Mouse (Mus musculus) testis, adult 2 months (tissue): Measurements from ENCODE around the gene Dhdds. TPM values are rescaled to one million over a fixed set of nuclear protein-coding genes. Genes with fewer than 3 reads are reported as not detected.
"Not testable (repeated sequence)": the region's sequence is repeated elsewhere in the genome, so short reads cannot be mapped to it uniquely, and the experiment has no call there.

Experiments
- H3K27ac ChIP-seq: fragments of 200-500 bp; 2 replicates; pipeline ENCODE4 v1.5.1; 2012; ENCODE audit warnings: low read depth, low read length; ENCODE audit not compliant: control insufficient read depth, insufficient read depth
- H3K27me3 ChIP-seq: fragments of 200-500 bp; 2 replicates; pipeline ENCODE4 v1.6.1; 2012; ENCODE audit warnings: mild to moderate bottlenecking, low read length, moderate library complexity; ENCODE audit not compliant: control insufficient read depth, insufficient read depth
- H3K36me3 ChIP-seq: fragments of 200-500 bp; 2 replicates; pipeline ENCODE4 v1.6.1; 2012; ENCODE audit warnings: mild to moderate bottlenecking, low read length; ENCODE audit not compliant: control insufficient read depth, insufficient read depth
- H3K4me1 ChIP-seq: fragments of 200-500 bp; 2 replicates; pipeline ENCODE4 v1.6.1; 2012; ENCODE audit warnings: low read length; ENCODE audit not compliant: control insufficient read depth, insufficient read depth
- H3K4me3 ChIP-seq: fragments of 200-500 bp; 2 replicates; pipeline ENCODE4 v1.5.1; 2012; ENCODE audit warnings: low read depth, mild to moderate bottlenecking, low read length, moderate library complexity, mixed read lengths; ENCODE audit not compliant: control insufficient read depth
- CTCF ChIP-seq: fragments of 200-500 bp; IDR thresholded peaks from 2 replicates; pipeline ENCODE4 v1.5.1; 2012; ENCODE audit warnings: low read depth, mild to moderate bottlenecking, inconsistent platforms, low read length, moderate library complexity; ENCODE audit not compliant: control insufficient read depth, insufficient read depth, insufficient replicate concordance
- POLR2A ChIP-seq: fragments of 200-500 bp; IDR thresholded peaks from 2 replicates; pipeline ENCODE4 v1.6.1; 2012; ENCODE audit warnings: low read depth, mild to moderate bottlenecking, inconsistent platforms, low read length, moderate library complexity; ENCODE audit not compliant: control insufficient read depth
- polyA plus RNA-seq: library from polyadenylated mRNA; depleted of rRNA; stranded (reverse); fragments of >200 nt; gene quantifications from 2 replicates; pipeline ENCODE4 v1.2.3, GENCODE M21; 2012

Dhdds gene
- polyA plus RNA-seq, 1 experiment = 17.3 TPM

- H3K27me3 ChIP-seq = no peaks in the 10 kb centered on the region
- no peak for TF ChIP-seq POLR2A
- no peaks in the 10 kb centered on the region for H3K36me3 ChIP-seq
- H3K4me3 ChIP-seq = no peak overlapping the region
- H3K4me1 ChIP-seq = no peaks in the 10 kb centered on the region; the same call in 1 of the 2 replicates
- H3K27ac ChIP-seq = no peak overlapping the region
Measured at GRCm38 (mm10) chr4:134001710-134002109, 992 bp upstream of the Dhdds start.

GRCm38 (mm10) chr4:133994697-133995096, 6.0 kb downstream of the Dhdds start:
- H3K4me1 ChIP-seq = no peaks in the 10 kb centered on the region; the same call in 1 of the 2 replicates
- no peak overlapping the region for H3K4me3 ChIP-seq
- no peak overlapping the region for H3K27ac ChIP-seq
- H3K36me3 ChIP-seq = peaks cover 4% of the 10 kb centered on the region
- no peaks in the 10 kb centered on the region for H3K27me3 ChIP-seq
- no peak for TF ChIP-seq CTCF
- no peak for TF ChIP-seq POLR2A

GRCm38 (mm10) chr4:133991087-133991660, 9.5 kb downstream of the Dhdds start:
- Histone ChIP-seq H3K27ac (no peak overlapping the region), H3K36me3 (peaks cover 5% of the 10 kb centered on the region), H3K4me1 (no peaks in the 10 kb centered on the region; the same call in 1 of the 2 replicates), H3K27me3 (no peaks in the 10 kb centered on the region), H3K4me3 (no peak overlapping the region)
- TF ChIP-seq POLR2A = no peak
- no peak for TF ChIP-seq CTCF

GRCm38 (mm10) chr4:133990035-133990434, 10.7 kb downstream of the Dhdds start:
- no peaks in the 10 kb centered on the region for H3K27me3 ChIP-seq
- no peak overlapping the region for H3K4me3 ChIP-seq
- H3K27ac ChIP-seq = no peak overlapping the region
- H3K4me1 ChIP-seq = no peaks in the 10 kb centered on the region; the same call in 1 of the 2 replicates
- TF ChIP-seq POLR2A (no peak), CTCF (no peak)
- peaks cover 6% of the 10 kb centered on the region for H3K36me3 ChIP-seq

- H3K4me3 ChIP-seq, H3K27ac ChIP-seq, H3K36me3 ChIP-seq, H3K4me1 ChIP-seq, H3K27me3 ChIP-seq: not testable (repeated sequence)
Measured at GRCm38 (mm10) chr4:133988289-133988688, 12.4 kb downstream of the Dhdds start.

- H3K27me3 ChIP-seq = no peaks in the 10 kb centered on the region
- no peak overlapping the region for H3K27ac ChIP-seq
- H3K4me3 ChIP-seq = no peak overlapping the region
- TF ChIP-seq CTCF = no peak
- no peak for TF ChIP-seq POLR2A
- peaks cover 2% of the 10 kb centered on the region; the same call in 1 of the 2 replicates for H3K36me3 ChIP-seq
- H3K4me1 ChIP-seq = no peaks in the 10 kb centered on the region
Measured at GRCm38 (mm10) chr4:133982936-133983335, 17.8 kb downstream of the Dhdds start.

GRCm38 (mm10) chr4:133980496-133980895, 20.2 kb downstream of the Dhdds start:
- Histone ChIP-seq H3K36me3 (no peaks in the 10 kb centered on the region), H3K4me3 (no peak overlapping the region), H3K27me3 (no peaks in the 10 kb centered on the region), H3K4me1 (no peaks in the 10 kb centered on the region), H3K27ac (no peak overlapping the region)
- TF ChIP-seq CTCF (no peak), POLR2A (no peak)

- no peak overlapping the region for H3K4me3 ChIP-seq
- H3K27me3 ChIP-seq = no peaks in the 10 kb centered on the region
- TF ChIP-seq CTCF = no peak
- TF ChIP-seq POLR2A = no peak
- no peaks in the 10 kb centered on the region for H3K4me1 ChIP-seq
- H3K27ac ChIP-seq = no peak overlapping the region
- H3K36me3 ChIP-seq = no peaks in the 10 kb centered on the region
Measured at GRCm38 (mm10) chr4:133978021-133978711, 22.6 kb downstream of the Dhdds start.
